Mouse (Mus musculus) splenic B cell, adult 2 months (primary cell): ENCODE measurements around the gene Ust.
"Not testable (repeated sequence)": the region's sequence is repeated elsewhere in the genome, so short reads cannot be mapped to it uniquely, and the experiment has no call there.

Source experiments
- DNase-seq: peaks from one replicate; pipeline ENCODE4 v3.0.0-alpha.2; 2011; ENCODE audit warnings: low read depth, low spot score
- H3K27me3 ChIP-seq: 2 replicates; pipeline ENCODE4 v1.6.1; 2012; ENCODE audit warnings: mild to moderate bottlenecking, low read length, moderate library complexity, mixed read lengths; ENCODE audit not compliant: control insufficient read depth, poor library complexity, insufficient read depth, severe bottlenecking
- H3K36me3 ChIP-seq: 2 replicates; pipeline ENCODE4 v1.6.1; 2012; ENCODE audit warnings: mild to moderate bottlenecking, low read length, moderate library complexity, mixed read lengths; ENCODE audit not compliant: control insufficient read depth, poor library complexity, insufficient read depth, severe bottlenecking

The Ust gene

DNA sequence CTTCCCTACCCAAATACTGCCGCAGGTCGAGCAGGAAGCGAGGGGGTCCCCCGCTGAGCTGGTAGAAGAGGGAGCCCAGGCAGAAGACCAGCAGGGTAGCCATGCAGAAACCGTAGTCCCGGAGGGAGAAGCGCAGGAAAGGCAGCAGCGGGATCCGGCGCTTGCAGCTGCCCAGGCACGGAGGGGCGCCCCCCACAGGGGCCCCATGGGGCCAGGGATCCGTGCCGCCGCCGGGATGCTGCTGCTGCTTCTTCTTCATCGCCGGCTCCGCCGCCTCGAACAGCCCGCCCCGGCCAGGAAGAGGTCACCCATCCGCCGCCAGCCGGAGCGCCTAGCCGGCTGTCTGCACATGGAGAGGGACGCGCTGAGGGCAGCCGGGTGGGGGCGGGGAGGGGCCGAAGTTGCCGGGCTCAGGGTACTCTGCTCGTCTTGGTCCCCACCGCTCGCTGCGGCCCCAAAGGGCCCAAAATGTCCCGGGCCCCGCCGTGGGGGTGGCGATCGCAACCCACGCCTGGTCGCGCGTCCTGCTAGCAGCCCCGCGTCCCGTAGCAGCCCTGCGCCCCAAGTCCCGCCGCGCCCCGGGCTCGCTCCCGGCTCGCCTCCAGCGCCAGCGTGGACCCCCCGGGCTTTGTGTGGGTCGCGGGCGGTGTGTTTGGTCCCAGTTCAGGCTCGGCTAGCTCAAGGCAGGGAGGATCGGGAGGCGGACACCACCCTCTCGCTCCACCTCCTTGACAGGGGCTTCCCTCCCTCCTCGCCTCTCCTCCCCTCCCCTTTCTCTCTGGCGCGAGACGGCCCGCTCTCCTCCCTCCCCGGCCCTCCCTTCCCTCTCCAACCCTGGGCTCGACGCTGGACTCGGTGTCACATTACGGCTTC is at the start of gene Ust:
Gene Ust, minus strand, starts transcription at position 685 of the 873 bp plus-strand sequence.
- no peaks in the 10 kb centered on the region for H3K36me3 ChIP-seq
- H3K27me3 ChIP-seq, result no peaks in the 10 kb centered on the region
- peak; percentile 12 for DNase-seq

DNA sequence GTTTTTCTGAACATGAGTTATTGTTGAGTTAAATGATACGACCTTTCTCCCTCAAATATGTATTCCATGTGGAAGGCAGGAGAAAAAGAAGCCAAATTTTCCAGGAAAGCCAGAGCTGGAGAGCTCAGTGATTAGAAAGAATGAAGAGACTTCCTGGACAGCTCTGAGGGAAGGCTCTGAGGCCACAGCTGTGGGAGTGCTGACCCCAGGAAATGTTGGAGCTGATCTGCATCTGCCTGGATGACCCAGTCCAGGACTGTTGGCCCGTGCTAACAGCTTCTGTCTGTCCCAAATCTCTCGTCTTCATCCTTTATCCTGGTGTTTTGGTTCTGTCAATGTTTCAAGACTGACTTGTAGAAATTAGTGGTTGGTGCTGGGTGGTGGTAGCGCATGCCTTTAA is 42.7 kb upstream of the Ust start:
- no peaks in the 10 kb centered on the region for H3K27me3 ChIP-seq
- H3K36me3 ChIP-seq, result no peaks in the 10 kb centered on the region
- DNase-seq, result no peak

DNA sequence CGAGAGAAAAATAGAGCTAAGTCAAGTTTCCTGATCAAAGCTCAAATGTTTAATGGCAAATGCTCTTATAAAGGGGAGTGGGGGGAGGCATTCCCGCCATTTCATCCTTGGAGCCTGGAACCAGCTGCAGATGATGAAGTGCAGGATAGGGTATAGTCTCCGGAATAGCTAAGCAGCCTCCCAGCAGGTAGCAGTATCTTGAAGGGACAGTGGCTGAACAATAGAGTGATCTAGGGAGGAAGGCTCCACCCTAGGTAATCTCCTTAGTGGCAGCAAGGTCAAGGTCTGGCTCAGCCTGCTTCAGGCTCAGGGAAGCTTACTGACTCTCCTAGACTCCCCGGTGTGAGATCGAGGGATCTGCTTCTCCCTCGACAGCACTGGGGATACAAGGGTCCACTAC is 40.9 kb upstream of the Ust start:
- not testable (repeated sequence) for H3K36me3 ChIP-seq, H3K27me3 ChIP-seq, DNase-seq

DNA sequence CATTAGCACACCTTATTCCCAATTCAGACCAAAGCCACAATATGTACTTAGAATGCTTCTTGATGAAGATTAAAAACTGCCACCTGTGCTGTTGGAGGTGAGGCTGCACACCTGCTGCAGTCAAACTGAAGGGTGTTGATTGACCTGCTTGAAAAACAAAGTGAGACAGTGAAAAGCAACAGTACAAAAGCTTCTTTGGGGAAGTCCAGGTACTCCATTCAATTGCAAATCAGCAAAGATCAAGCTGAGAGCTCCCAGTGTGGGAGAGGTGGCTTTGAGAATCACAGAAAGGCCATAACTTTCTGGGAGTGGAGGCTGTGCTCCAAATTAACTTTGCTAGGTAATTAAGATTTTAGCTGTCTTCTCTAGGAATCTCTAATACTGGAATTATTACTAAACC is 33.6 kb upstream of the Ust start:
- not testable (repeated sequence) for H3K36me3 ChIP-seq, H3K27me3 ChIP-seq, DNase-seq

DNA sequence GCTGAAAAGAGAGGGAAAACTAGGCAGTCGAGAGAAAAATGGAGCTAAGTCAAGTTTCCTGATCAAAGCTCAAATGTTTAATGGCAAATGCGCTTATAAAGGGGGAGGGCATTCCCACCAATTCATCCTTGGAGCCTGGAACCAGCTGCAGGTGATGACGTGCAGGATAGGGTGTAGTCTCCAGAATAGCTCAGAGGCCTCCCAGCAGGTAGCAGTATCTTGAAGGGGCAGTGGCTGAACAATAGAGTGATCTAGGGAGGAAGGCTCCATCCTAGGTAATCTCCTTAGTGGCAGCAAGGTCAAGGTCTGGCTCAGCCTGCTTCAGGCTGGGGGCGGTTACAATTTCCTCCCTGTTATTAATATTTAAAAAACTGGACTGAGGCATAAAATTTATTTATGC is 33.0 kb upstream of the Ust start:
- not testable (repeated sequence) for H3K27me3 ChIP-seq, H3K36me3 ChIP-seq, DNase-seq

DNA sequence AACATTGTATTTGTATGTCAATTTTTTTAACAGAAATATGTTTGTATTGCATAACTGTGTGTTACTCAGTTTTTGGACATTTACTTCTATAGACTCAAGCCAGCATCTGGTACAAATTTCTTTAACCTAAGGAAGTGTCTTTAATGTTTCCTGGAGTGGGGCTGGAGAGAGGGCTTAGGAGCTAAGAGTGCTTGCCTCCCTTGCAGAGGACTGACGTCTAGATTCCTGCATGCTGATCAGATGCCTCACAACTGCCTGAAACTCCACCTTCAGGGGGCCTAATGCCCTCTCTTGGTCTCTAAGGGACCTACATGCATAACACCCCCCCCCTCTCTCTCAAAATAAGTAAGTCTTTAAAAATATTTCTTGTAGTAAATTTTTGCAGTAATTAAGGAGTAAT is 22.9 kb upstream of the Ust start:
- no peak for DNase-seq
- no peaks in the 10 kb centered on the region for H3K36me3 ChIP-seq
- no peaks in the 10 kb centered on the region for H3K27me3 ChIP-seq

DNA sequence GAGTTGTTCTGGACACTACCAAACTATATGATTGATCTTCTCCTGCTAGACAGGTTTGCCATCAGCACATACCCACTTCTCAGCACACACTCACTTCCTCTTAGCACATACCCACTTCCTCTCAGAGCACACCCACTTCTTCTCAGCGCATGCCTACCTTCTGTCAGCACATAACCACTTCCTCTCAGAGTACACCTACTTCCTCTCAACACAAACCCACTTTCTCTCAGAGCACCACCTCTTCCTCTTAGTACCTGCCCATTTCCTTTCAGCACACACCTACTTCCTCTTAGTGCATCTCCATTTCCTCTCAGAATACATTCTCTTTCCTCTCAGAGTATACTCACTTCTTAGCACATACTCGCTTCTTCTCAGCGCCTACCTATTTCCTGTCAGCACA is 16.8 kb upstream of the Ust start:
- Histone ChIP-seq H3K36me3 (no peaks in the 10 kb centered on the region), H3K27me3 (no peaks in the 10 kb centered on the region)
- peak; percentile 67 for DNase-seq

DNA sequence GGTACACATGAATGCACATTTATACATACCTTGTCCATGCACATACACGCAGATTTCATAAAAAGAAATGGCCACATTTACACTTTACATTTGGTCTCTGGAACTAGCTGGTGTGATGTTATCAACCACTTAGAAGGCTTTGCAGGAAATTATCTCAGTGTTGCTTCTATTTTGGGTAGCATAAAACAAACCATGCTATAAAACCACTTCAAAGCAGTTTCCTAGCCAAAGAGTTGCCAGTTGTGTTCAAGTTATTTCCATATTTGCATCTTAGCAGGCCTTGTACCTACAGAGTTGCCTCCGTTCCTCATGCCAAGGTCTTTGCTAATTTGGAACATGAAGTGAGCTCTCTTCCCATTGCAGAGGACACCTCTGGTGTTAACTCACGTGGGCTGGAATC is 13.0 kb upstream of the Ust start:
- no peaks in the 10 kb centered on the region for H3K27me3 ChIP-seq
- no peaks in the 10 kb centered on the region for H3K36me3 ChIP-seq
- DNase-seq, result no peak

DNA sequence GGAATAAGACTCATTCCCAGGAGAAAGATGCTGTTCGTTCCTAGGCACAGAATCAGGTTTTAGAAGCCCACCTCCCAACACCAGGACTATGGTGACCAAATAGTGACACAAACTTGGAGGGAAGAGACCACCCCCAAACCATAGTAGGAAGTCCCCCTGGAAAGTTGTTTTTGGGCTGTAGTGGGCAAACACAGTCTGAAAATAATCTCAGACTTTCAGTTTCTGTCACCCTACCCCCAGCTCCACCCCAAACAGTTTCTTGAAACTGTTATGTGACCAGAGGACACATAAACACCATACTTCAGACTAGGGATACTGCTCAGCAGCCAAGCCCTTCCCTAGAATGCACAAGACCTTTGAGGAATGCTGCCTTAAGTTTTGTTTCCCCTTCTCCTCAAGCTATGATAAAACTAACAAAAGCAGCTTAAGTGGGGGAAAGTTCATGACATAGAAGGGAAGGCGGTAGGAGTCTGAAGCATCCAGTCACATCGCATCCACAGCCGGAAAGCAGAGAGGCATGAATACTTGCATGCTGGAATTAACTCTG is 12.0 kb upstream of the Ust start:
- H3K36me3 ChIP-seq, result no peaks in the 10 kb centered on the region
- H3K27me3 ChIP-seq, result no peaks in the 10 kb centered on the region
- DNase-seq, result no peak

DNA sequence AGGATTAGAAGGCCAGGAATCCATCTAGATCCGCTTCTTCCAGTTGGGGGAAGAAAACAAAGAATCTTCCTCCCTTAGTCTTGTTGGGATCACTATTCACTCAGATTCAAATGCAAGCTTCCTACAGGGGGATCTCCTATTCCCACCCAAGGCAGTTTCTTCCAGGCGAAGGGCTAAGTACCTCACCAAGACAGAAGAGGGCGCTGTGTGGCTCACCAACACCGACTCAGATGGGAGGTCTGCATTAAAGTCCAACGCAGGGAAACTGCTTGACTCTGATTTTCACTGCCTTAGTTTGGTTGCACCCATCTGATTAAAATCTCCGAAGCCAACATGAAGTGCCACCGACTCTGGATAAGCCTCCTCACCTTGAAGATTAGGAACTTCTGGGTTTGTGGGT is 10.5 kb upstream of the Ust start:
- DNase-seq, result no peak
- H3K36me3 ChIP-seq, result no peaks in the 10 kb centered on the region
- no peaks in the 10 kb centered on the region for H3K27me3 ChIP-seq

DNA sequence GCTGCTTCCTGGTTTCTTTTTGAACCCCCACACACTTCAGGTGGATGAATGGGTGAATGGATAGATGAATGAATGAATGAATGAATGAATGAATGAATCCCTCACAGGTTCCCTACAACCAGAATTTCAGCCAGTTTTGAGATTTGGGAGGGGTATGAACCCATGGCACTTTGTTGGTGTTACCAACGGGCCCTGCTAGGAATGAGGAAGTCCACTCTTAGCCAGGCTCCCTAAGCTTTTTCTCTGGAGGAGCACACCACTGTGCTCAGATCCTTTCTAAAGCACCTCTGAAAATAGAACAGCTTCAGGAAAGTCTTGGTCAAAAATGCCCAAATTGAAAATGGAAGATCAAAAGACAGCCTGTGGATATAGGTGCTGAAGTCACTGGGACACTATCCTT is 6.7 kb upstream of the Ust start:
- DNase-seq, result no peak
- Histone ChIP-seq H3K27me3 (no peaks in the 10 kb centered on the region), H3K36me3 (no peaks in the 10 kb centered on the region)

DNA sequence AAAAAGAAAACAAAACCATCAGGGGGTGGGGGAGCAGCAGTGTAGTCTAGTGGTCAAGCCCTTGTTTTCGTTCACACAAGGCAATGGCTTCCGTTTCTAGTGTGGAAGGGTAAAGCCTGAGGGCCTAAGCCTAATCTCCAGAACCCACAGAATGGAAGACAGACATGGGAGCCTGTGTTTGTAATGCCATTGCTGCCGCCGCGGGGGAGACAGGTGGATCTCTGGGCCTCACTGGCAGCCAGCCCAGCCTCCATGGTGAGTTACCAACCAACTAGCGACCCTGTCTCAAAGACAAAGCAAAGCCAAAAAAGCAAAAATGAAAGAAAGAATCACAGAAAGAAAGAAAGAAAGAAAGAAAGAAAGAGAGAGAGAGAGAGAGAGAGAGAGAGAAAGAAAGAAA is 2.9 kb upstream of the Ust start:
- no peak for DNase-seq
- Histone ChIP-seq H3K36me3 (no peaks in the 10 kb centered on the region), H3K27me3 (no peaks in the 10 kb centered on the region)

DNA sequence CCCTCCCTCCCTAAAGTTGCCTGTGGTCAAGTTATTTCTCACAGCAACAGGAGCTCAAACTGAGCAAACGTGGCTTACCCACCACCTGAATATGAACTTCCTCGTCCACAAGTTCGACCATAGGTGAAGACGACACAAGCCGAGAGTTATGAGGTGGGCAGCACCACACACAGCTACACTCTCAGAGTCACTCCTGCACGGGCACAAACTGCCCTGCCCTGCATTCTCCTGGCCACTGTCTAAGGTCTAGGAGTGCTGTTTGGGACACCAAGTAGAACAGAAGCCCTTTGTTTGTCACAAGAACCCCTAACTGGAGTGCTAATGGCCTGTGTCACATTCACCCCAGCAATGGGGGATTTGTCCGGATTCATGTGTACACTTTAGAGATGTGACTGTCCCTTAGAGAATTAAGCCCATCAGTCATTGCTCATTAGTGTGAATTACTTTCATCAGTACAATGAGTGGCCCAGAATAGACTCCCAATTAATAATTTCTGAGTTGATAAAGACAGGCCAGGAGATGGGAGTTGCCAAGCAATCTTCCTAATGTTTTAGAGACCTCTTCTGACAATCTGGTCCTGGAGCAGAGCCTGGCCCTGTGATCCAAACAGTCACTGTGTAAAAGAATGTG is 2.3 kb upstream of the Ust start:
- DNase-seq, result no peak
- H3K36me3 ChIP-seq, result no peaks in the 10 kb centered on the region
- H3K27me3 ChIP-seq, result no peaks in the 10 kb centered on the region

DNA sequence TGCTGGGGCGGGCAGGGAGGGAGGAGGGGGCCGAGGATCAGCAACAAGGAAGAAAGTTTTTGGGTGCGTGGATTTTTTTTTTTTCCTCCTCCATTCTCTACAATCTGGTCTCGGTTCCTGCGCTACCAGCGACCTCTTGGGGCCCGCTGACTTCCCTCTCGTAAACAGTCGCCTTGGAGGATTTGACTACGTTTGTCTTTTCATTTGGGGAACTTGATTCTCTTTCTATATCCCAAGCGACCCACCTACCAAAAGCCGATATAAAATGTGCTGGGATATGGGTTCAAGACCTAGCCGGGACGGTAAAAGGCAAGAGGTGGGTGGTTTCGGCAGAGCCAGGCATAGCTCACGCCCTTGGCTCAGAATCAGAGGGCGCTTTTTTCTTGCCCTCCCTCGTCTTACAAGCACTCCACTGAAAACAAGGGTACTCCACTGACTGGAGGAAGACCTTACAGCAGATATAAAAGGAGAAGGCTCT is 428 bp upstream of the Ust start:
- Histone ChIP-seq H3K36me3 (no peaks in the 10 kb centered on the region), H3K27me3 (no peaks in the 10 kb centered on the region)
- peak; percentile 43 for DNase-seq

DNA sequence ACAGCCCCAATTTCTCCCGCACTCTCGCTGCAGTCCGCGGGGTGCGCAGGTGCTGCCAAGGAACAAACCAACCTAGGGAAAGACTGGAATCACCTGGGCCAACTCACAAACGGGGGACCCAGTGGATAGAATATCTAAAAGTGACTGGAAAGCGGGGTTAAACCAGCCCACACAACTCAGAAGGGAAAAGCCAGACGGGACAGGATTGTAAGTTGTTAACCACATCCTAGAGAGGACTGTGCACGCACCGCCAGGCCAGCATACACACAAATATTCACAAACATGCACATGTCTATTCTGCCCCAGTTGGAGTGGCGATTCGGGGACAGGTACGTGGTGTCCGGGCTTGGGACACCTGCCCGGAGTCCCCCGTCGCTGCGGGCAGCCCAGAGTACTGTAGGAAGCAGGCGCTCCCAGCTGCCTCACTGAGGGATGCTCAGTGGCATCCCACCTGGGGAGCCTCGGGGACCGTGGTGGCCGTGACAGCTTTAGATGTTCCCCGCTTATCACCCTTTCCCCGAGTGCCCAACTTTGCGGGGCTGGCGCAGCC is 959 bp downstream of the Ust start:
- peak; percentile 8 for DNase-seq

More for the DNA sequence above, 959 bp downstream of the Ust start:
- Histone ChIP-seq H3K36me3 (no peaks in the 10 kb centered on the region), H3K27me3 (no peaks in the 10 kb centered on the region)
